Mouse (Mus musculus): ENCODE measurements around the gene Rpl36al. TPM values are rescaled to one million over a fixed set of nuclear protein-coding genes. Genes with fewer than 3 reads are reported as not detected.
A peak's percentile ranks its signal among the peaks of the same experiment; 100 is the strongest.
"Not testable (repeated sequence)": the region's sequence is repeated elsewhere in the genome, so short reads cannot be mapped to it uniquely, and the experiment has no call there.

Rpl36al gene
- polyA plus RNA-seq, 1 experiment = not detected

GRCm38 (mm10) chr12:69167656-69168460 lies 16.0 kb downstream of the Rpl36al start:
- peak overlapping the region; percentile 69 for H3K4me3 ChIP-seq (ENCODE audit: insufficient read depth, low read depth, low read length)
- WGBS = 8% methylated on average over 18 of the region's 18 CpGs
- TF ChIP-seq POLR2A (IDR thresholded peaks at IDR 0.05; ENCODE audit: insufficient read depth, low read depth, low read length) (no peak), CTCF (IDR thresholded peaks at IDR 0.05; ENCODE audit: insufficient read depth, low read depth, low read length) (no peak)
- H3K4me1 ChIP-seq (ENCODE audit: control insufficient read depth, insufficient read depth, low read length) = peaks cover 3% of the 10 kb centered on the region
- no peak overlapping the region for H3K27ac ChIP-seq (ENCODE audit: insufficient read depth, low read depth, low read length)

GRCm38 (mm10) chr12:69166861-69167581 lies 16.9 kb downstream of the Rpl36al start:
- H3K4me3 ChIP-seq (ENCODE audit: insufficient read depth, low read depth, low read length); H3K27ac ChIP-seq (ENCODE audit: insufficient read depth, low read depth, low read length); H3K4me1 ChIP-seq (ENCODE audit: control insufficient read depth, insufficient read depth, low read length): not testable (repeated sequence)
- WGBS = 75% methylated on average over 8 of the region's 8 CpGs

GRCm38 (mm10) chr12:69164904-69165303 lies 19.0 kb downstream of the Rpl36al start:
- 61% methylated on average over 3 of the region's 3 CpGs for WGBS
- H3K4me3 ChIP-seq (ENCODE audit: insufficient read depth, low read depth, low read length) = no peak overlapping the region
- H3K4me1 ChIP-seq (ENCODE audit: control insufficient read depth, insufficient read depth, low read length) = peaks cover 3% of the 10 kb centered on the region
- no peak overlapping the region for H3K27ac ChIP-seq (ENCODE audit: insufficient read depth, low read depth, low read length)
- TF ChIP-seq POLR2A (IDR thresholded peaks at IDR 0.05; ENCODE audit: insufficient read depth, low read depth, low read length) = no peak
- no peak for TF ChIP-seq CTCF (IDR thresholded peaks at IDR 0.05; ENCODE audit: insufficient read depth, low read depth, low read length)

GRCm38 (mm10) chr12:69163586-69163985 lies 20.3 kb downstream of the Rpl36al start:
- 82% methylated on average over 4 of the region's 4 CpGs for WGBS
- not testable (repeated sequence) for H3K27ac ChIP-seq (ENCODE audit: insufficient read depth, low read depth, low read length); H3K4me3 ChIP-seq (ENCODE audit: insufficient read depth, low read depth, low read length); H3K4me1 ChIP-seq (ENCODE audit: control insufficient read depth, insufficient read depth, low read length)

GRCm38 (mm10) chr12:69160677-69161076 lies 23.2 kb downstream of the Rpl36al start:
- H3K27ac ChIP-seq (ENCODE audit: insufficient read depth, low read depth, low read length); H3K4me3 ChIP-seq (ENCODE audit: insufficient read depth, low read depth, low read length); H3K4me1 ChIP-seq (ENCODE audit: control insufficient read depth, insufficient read depth, low read length): not testable (repeated sequence)
- WGBS = 77% methylated on average over 2 of the region's 2 CpGs

- 3% methylated on average over 9 of the region's 9 CpGs for WGBS
- H3K27ac ChIP-seq (ENCODE audit: insufficient read depth, low read depth, low read length) = no peak overlapping the region
- H3K4me3 ChIP-seq (ENCODE audit: insufficient read depth, low read depth, low read length) = no peak overlapping the region
- H3K4me1 ChIP-seq (ENCODE audit: control insufficient read depth, insufficient read depth, low read length) = no peaks in the 10 kb centered on the region; the same call in 1 of the 2 replicates
- TF ChIP-seq CTCF (IDR thresholded peaks at IDR 0.05; ENCODE audit: insufficient read depth, low read depth, low read length) = no peak
- no peak for TF ChIP-seq POLR2A (IDR thresholded peaks at IDR 0.05; ENCODE audit: insufficient read depth, low read depth, low read length)
These were observed 24.3 kb downstream of the Rpl36al start for GRCm38 (mm10) chr12:69159578-69159940.

- Histone ChIP-seq H3K4me3 (ENCODE audit: insufficient read depth, low read depth, low read length) (peak within 1 kb of the TSS; percentile 88), H3K27ac (ENCODE audit: insufficient read depth, low read depth, low read length) (peak within 1 kb of the TSS; percentile 66)
- not testable (repeated sequence) for H3K4me1 ChIP-seq (ENCODE audit: control insufficient read depth, insufficient read depth, low read length)
- peak; percentile 73 for TF ChIP-seq POLR2A (IDR thresholded peaks at IDR 0.05; ENCODE audit: insufficient read depth, low read depth, low read length)
- WGBS = under 1% methylated on average over 58 of the region's 68 CpGs
These were observed 24.9 kb downstream of the Rpl36al start, which contains the start of gene Rps29 for GRCm38 (mm10) chr12:69158765-69159577. Gene Rps29, minus strand, starts transcription at chr12:69159186.

- Histone ChIP-seq H3K4me3 (ENCODE audit: insufficient read depth, low read depth, low read length) (peak overlapping the region; percentile 88), H3K27ac (ENCODE audit: insufficient read depth, low read depth, low read length) (peak overlapping the region; percentile 66), H3K4me1 (ENCODE audit: control insufficient read depth, insufficient read depth, low read length) (no peaks in the 10 kb centered on the region; the same call in 1 of the 2 replicates)
- TF ChIP-seq CTCF (IDR thresholded peaks at IDR 0.05; ENCODE audit: insufficient read depth, low read depth, low read length) (no peak), POLR2A (IDR thresholded peaks at IDR 0.05; ENCODE audit: insufficient read depth, low read depth, low read length) (no peak)
- WGBS = under 1% methylated on average over 19 of the region's 19 CpGs
These were observed 25.5 kb downstream of the Rpl36al start for GRCm38 (mm10) chr12:69158366-69158764.

GRCm38 (mm10) chr12:69157107-69157506 lies 26.8 kb downstream of the Rpl36al start:
- Histone ChIP-seq H3K27ac (ENCODE audit: insufficient read depth, low read depth, low read length) (no peak overlapping the region), H3K4me1 (ENCODE audit: control insufficient read depth, insufficient read depth, low read length) (no peaks in the 10 kb centered on the region; the same call in 1 of the 2 replicates), H3K4me3 (ENCODE audit: insufficient read depth, low read depth, low read length) (no peak overlapping the region)
- no peak for TF ChIP-seq CTCF (IDR thresholded peaks at IDR 0.05; ENCODE audit: insufficient read depth, low read depth, low read length)
- no peak for TF ChIP-seq POLR2A (IDR thresholded peaks at IDR 0.05; ENCODE audit: insufficient read depth, low read depth, low read length)
- 99% methylated on average over 2 of the region's 2 CpGs for WGBS

Data from olfactory bulb, adult 2 months (tissue).